Mouse (Mus musculus) testis, postnatal 14 days (tissue): ENCODE data around the gene Car2.

Experiments
- DNase-seq: peaks from one replicate; pipeline ENCODE4 v3.0.0; 2021; ENCODE audit warnings: low spot score

Gene Car2

GRCm38 (mm10) chr3:14886102-14887098 is at the start of gene Car2:
Gene Car2, plus strand, starts transcription at chr3:14886273.
- DNase-seq, result no peak

GRCm38 (mm10) chr3:14838936-14839335 is 47.1 kb upstream of the Car2 start:
- no peak for DNase-seq

GRCm38 (mm10) chr3:14839466-14840118 is 46.5 kb upstream of the Car2 start:
- no peak for DNase-seq

GRCm38 (mm10) chr3:14848587-14849254 is 37.4 kb upstream of the Car2 start:
- DNase-seq, result no peak

GRCm38 (mm10) chr3:14853966-14854365 is 32.1 kb upstream of the Car2 start:
- no peak for DNase-seq

- no peak for DNase-seq
These were observed 31.6 kb upstream of the Car2 start for GRCm38 (mm10) chr3:14854446-14854845.

- no peak for DNase-seq
These were observed 28.2 kb upstream of the Car2 start for GRCm38 (mm10) chr3:14857874-14858273.

- no peak for DNase-seq
These were observed 25.8 kb upstream of the Car2 start for GRCm38 (mm10) chr3:14860291-14860690.

GRCm38 (mm10) chr3:14861165-14861564 is 24.9 kb upstream of the Car2 start:
- DNase-seq, result no peak

GRCm38 (mm10) chr3:14861787-14862186 is 24.3 kb upstream of the Car2 start:
- DNase-seq, result no peak

GRCm38 (mm10) chr3:14862654-14863021 is 23.4 kb upstream of the Car2 start:
- no peak for DNase-seq

- DNase-seq, result no peak
These were observed 22.9 kb upstream of the Car2 start, which contains the start of gene Car3 for GRCm38 (mm10) chr3:14863022-14863711. Gene Car3, plus strand, starts transcription at chr3:14863512.

GRCm38 (mm10) chr3:14863922-14864321 is 22.2 kb upstream of the Car2 start:
- no peak for DNase-seq

- DNase-seq, result no peak
These were observed 20.1 kb upstream of the Car2 start for GRCm38 (mm10) chr3:14865941-14866340.

GRCm38 (mm10) chr3:14869779-14870178 is 16.3 kb upstream of the Car2 start:
- DNase-seq, result peak; percentile 46

GRCm38 (mm10) chr3:14870528-14870927 is 15.5 kb upstream of the Car2 start:
- DNase-seq, result no peak

GRCm38 (mm10) chr3:14871386-14871785 is 14.7 kb upstream of the Car2 start:
- DNase-seq, result no peak

- DNase-seq, result no peak
These were observed 11.6 kb upstream of the Car2 start for GRCm38 (mm10) chr3:14874402-14875040.

- DNase-seq, result no peak
These were observed 9.7 kb upstream of the Car2 start for GRCm38 (mm10) chr3:14876325-14876918.

GRCm38 (mm10) chr3:14877251-14877909 is 8.7 kb upstream of the Car2 start:
- no peak for DNase-seq
